In the genomic region with DNA sequence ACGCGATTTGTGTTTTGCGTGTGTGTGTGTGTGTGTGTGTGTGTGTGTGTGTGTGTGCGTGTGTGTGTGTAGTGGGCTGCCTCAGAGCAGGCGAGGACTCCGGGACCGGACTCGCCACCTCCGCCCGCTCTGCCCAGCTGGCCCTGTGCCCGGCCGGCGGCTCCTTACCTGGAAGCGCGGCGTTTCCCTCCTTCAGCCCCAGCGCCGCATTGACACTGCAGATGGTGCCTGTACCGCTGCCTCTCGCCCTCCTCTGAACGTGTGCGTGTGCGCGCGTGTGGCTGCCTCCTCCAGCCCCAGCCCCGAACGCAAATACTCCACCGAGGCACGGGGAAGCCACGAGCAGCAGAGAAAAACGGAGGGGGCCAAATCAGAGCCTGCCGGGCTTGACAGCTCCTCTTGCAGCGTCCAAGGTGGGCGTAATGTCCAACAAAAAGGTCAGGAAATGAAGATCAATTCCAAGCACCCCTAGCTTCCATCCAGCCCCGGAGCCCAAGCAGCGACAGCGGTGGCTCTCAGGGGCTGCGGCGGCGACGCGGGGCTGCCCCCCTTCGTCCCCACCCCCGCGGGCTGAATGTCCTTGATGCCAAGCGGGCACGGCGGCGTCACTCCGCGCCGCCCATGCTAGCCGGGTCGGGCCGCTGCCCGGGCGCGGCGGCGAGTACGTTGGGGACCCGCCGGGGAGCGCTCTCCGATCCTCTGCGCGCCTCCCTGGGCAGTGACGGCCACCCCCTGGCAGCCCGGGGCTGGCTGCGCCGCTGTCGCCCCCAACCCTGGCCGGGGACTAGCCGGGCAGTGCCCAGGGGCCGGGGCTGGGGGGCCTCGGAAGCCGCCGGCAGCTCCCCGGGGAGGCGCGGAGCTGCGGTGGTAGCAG, we compare ENCODE assay signal across 7 mouse cellular contexts. TPM values are rescaled to one million over a fixed set of nuclear protein-coding genes. Genes with fewer than 3 reads are reported as not detected.
DNase-seq lines count a peak whose midpoint lies in the region; ATAC-seq lines count a peak whose summit lies in the region.

No protein-coding gene starts in this region.

- 0 out of 2 replicates have a peak, but pooled peaks cover 6% of the 10 kb centered on the region for H3K4me1 ChIP-seq in intestine, embryonic 14.5 days (replicated peaks; ENCODE audit: control insufficient read depth, insufficient read depth, low read length)
- peaks cover 24% of the 10 kb centered on the region for H3K4me1 ChIP-seq in midbrain, embryonic 11.5 days (ENCODE audit: control insufficient read depth, insufficient read depth, low read length)

- no peaks in the 10 kb centered on the region for H3K9me3 ChIP-seq in intestine, embryonic 14.5 days (ENCODE audit: control insufficient read depth, low read length)
- no peaks in the 10 kb centered on the region for H3K9me3 ChIP-seq in midbrain, embryonic 11.5 days (ENCODE audit: control insufficient read depth, low read length)

- intact Hi-C loops in left cerebral cortex, postnatal 14 days (cut with DNase I): loop anchor here (2.0 to 10.0 kb wide), 2 partner anchors 109 to 403 kb away; no protein-coding TSS in a partner anchor

- H3K4me2 ChIP-seq in intestine, embryonic 14.5 days (ENCODE audit: low read length): peak overlapping the region; percentile 100
- H3K4me2 ChIP-seq in midbrain, embryonic 11.5 days: peak overlapping the region; percentile 100

- under 1% methylated on average over 65 of the region's 82 CpGs for WGBS in intestine, embryonic 14.5 days
- WGBS in midbrain, embryonic 11.5 days: under 1% methylated on average over 79 of the region's 82 CpGs

- peak overlapping the region; percentile 47 for H3K9ac ChIP-seq in intestine, embryonic 14.5 days (ENCODE audit: low read length)
- peak overlapping the region; percentile 71 for H3K9ac ChIP-seq in midbrain, embryonic 11.5 days (ENCODE audit: low read length)

- peak overlapping the region; percentile 61 for H3K4me3 ChIP-seq in intestine, embryonic 14.5 days (ENCODE audit: low read depth, low read length)
- peak overlapping the region; percentile 76 for H3K4me3 ChIP-seq in midbrain, embryonic 11.5 days (ENCODE audit: low read depth, low read length)

- peaks cover 83% of the 10 kb centered on the region for H3K27me3 ChIP-seq in intestine, embryonic 14.5 days (replicated peaks; ENCODE audit: control insufficient read depth, insufficient read depth, low read length)
- H3K27me3 ChIP-seq in midbrain, embryonic 11.5 days (ENCODE audit: control insufficient read depth, insufficient read depth, low read length): peaks cover 36% of the 10 kb centered on the region

- ATAC-seq in intestine, embryonic 14.5 days (replicated peaks; ENCODE audit: low FRiP score, low TSS enrichment, low read depth): peak; percentile 22; the same call in 1 of the 2 replicates
- peak; percentile 43 for ATAC-seq in midbrain, embryonic 11.5 days (ENCODE audit: low FRiP score)

- H3K36me3 ChIP-seq in intestine, embryonic 14.5 days (ENCODE audit: control insufficient read depth, insufficient read depth, low read length): no peaks in the 10 kb centered on the region
- no peaks in the 10 kb centered on the region for H3K36me3 ChIP-seq in midbrain, embryonic 11.5 days (ENCODE audit: control insufficient read depth, insufficient read depth, low read length)

- DNase-seq in adrenal gland, postnatal 10 days: peak; percentile 60
- peak; percentile 85 for DNase-seq in cerebellum, adult 9-11 months
- DNase-seq in frontal cortex, postnatal 36 days (ENCODE audit: low spot score in 2 of 2): peak; percentile 66 to 74
- DNase-seq in intestine, embryonic 14.5 days (ENCODE audit: low spot score): peak; percentile 74
- DNase-seq in left cerebral cortex, postnatal 14 days (ENCODE audit: low spot score in 2 of 2): peak; percentile 72 to 80
- peak; percentile 93 for DNase-seq in midbrain, embryonic 11.5 days (ENCODE audit: low spot score, missing footprints)
- peak; percentile 65 for DNase-seq in testis, postnatal 10 days (ENCODE audit: low spot score)

- H3K27ac ChIP-seq in intestine, embryonic 14.5 days (ENCODE audit: low read depth): 0 out of 2 replicates have a peak overlapping the region, but pooled peaks have one; percentile 10
- peak overlapping the region; percentile 41; the same call in 1 of the 2 replicates for H3K27ac ChIP-seq in midbrain, embryonic 11.5 days (ENCODE audit: low read depth, low read length)

RNA-seq across cellular contexts. Expression of a gene that starts 0.6 kb away (rescaled TPM):
- total RNA-seq in adrenal gland, postnatal 10 days (2021): 10 to 100 TPM in 1 of 2 experiments, 1 to 10 TPM in 1; 6.3 to 10.3 TPM
- polyA plus RNA-seq in intestine, embryonic 14.5 days (2014; fragmentation: Nextera tagmentation; extraction: Ambion mirVana): 3.9 and 4.7 TPM in 2 replicates
- 10 to 100 TPM; 76.4 to 85.1 TPM for total RNA-seq in left cerebral cortex, postnatal 14 days (2021)
- 3.6 and 3.7 TPM in 2 replicates for polyA plus RNA-seq in midbrain, embryonic 11.5 days (2014; fragmentation: Nextera tagmentation; extraction: Ambion mirVana)

Comparison
In these comparisons a context has a peak if more than half of its experiments do, and no peak if none do; other contexts are left out.
1. Peak in every context shown above with its lines: DNase-seq, ATAC-seq, H3K4me3 ChIP-seq and H3K27ac ChIP-seq.
2. RNA of a gene that starts 0.6 kb away (total RNA-seq): 76.4 to 85.1 TPM in left cerebral cortex, postnatal 14 days; 6.3 to 10.3 TPM in adrenal gland, postnatal 10 days; every median in the first group is over 4 times any median in the second.